ENCODE assay signal across 8 mouse cellular contexts in genomic region chr7:113206644-113207470, GRCm38 (mm10). TPM values are rescaled to one million over a fixed set of nuclear protein-coding genes. Genes with fewer than 3 reads are reported as not detected.
DNase-seq lines count a peak whose midpoint lies in the region; ATAC-seq lines count a peak whose summit lies in the region.

Gene Arntl, plus strand, starts transcription at chr7:113207465.

- H3K36me3 ChIP-seq in hindbrain, embryonic 11.5 days (ENCODE audit: control insufficient read depth, insufficient read depth, low read length), result no peaks in the 10 kb centered on the region

- H3K4me1 ChIP-seq in hindbrain, embryonic 11.5 days (replicated peaks; ENCODE audit: control insufficient read depth, insufficient read depth, low read length), result peaks cover 6% of the 10 kb centered on the region

- ATAC-seq in hindbrain, embryonic 11.5 days (ENCODE audit: low FRiP score), result peak; percentile 99

- H3K4me2 ChIP-seq in hindbrain, embryonic 11.5 days (replicated peaks; ENCODE audit: low read depth, low read length), result peak within 1 kb of the TSS; percentile 95

- 0% methylated on average over 52 of the region's 52 CpGs for WGBS in hindbrain, embryonic 11.5 days

- no peaks in the 10 kb centered on the region for H3K9me3 ChIP-seq in hindbrain, embryonic 11.5 days (ENCODE audit: control insufficient read depth, low read length)

- H3K27ac ChIP-seq in hindbrain, embryonic 11.5 days (ENCODE audit: low read depth, low read length), result peak within 1 kb of the TSS; percentile 68

- peaks cover 29% of the 10 kb centered on the region for H3K27me3 ChIP-seq in hindbrain, embryonic 11.5 days (ENCODE audit: control insufficient read depth, insufficient read depth, low read length)

- peak within 1 kb of the TSS; percentile 79 for H3K4me3 ChIP-seq in hindbrain, embryonic 11.5 days (ENCODE audit: low read depth, low read length)

- peak within 1 kb of the TSS; percentile 63 for H3K9ac ChIP-seq in hindbrain, embryonic 11.5 days (ENCODE audit: low read depth, low read length)

- peak; percentile 97 for DNase-seq in NIH3T3 (ENCODE audit: low read depth)
- peak; percentile 99 for DNase-seq in cerebellum, adult 9-11 months
- peak; percentile 97 to 98 for DNase-seq in frontal cortex, adult 2 months (ENCODE audit: extremely low spot score in 1 of 2, low spot score in 1 of 2)
- DNase-seq in hindbrain, embryonic 11.5 days (ENCODE audit: low spot score), result peak; percentile 95
- peak; percentile 93 for DNase-seq in layer of hippocampus, postnatal 10 days (ENCODE audit: low spot score in 2 of 2)
- peak; percentile 98 for DNase-seq in lung, postnatal 10 days
- DNase-seq in ovary, postnatal 36 days (ENCODE audit: low spot score), result peak; percentile 89
- peak; percentile 90 for DNase-seq in thymus, postnatal 25 days

RNA-seq across cellular contexts. Expression of gene Arntl, which starts in this region (rescaled TPM):
- polyA plus RNA-seq in frontal cortex, adult 2 months (2012; rRNA removed), result 26.9 and 28.9 TPM in 2 replicates
- polyA plus RNA-seq in hindbrain, embryonic 11.5 days (2014; fragmentation: Nextera tagmentation; extraction: Ambion mirVana), result 6.8 and 7.7 TPM in 2 replicates
- total RNA-seq in layer of hippocampus, postnatal 10 days (2021), result 10 to 100 TPM; 26.3 to 28.1 TPM

Comparison
In these comparisons a context has a peak if more than half of its experiments do, and no peak if none do; other contexts are left out.
1. Peak in every context shown above with its lines: DNase-seq, ATAC-seq, H3K4me3 ChIP-seq and H3K27ac ChIP-seq.